Mouse (Mus musculus) brain, embryonic 14.5 days (tissue): ENCODE data around the gene Gpkow. TPM values are rescaled to one million over a fixed set of nuclear protein-coding genes. Genes with fewer than 3 reads are reported as not detected.

Experiments
- DNase-seq: peaks from one replicate; pipeline ENCODE4 v3.0.0-alpha.2; 2011; ENCODE audit warnings: low read depth
- CTCF ChIP-seq: fragments of 200-500 bp; IDR thresholded peaks from 2 replicates; pipeline ENCODE4 v1.5.1; 2012; ENCODE audit warnings: inconsistent platforms, mild to moderate bottlenecking, moderate library complexity, borderline replicate concordance; ENCODE audit not compliant: insufficient read depth, insufficient read length; ENCODE audit errors: extremely low read depth
- POLR2A ChIP-seq: fragments of 200-500 bp; IDR thresholded peaks from 2 replicates; pipeline ENCODE4 v1.6.1; 2012; ENCODE audit warnings: mild to moderate bottlenecking, inconsistent platforms, borderline replicate concordance; ENCODE audit not compliant: poor library complexity, insufficient read depth, insufficient read length, severe bottlenecking; ENCODE audit errors: extremely low read depth
- polyA plus RNA-seq: library from polyadenylated mRNA; depleted of rRNA; stranded (reverse); fragments of >200 nt; gene quantifications from 2 replicates; pipeline ENCODE4 v1.2.3, GENCODE M21; 2012; rRNA removed

The Gpkow gene
- polyA plus RNA-seq, 1 experiment, result 28.2 TPM

GRCm38 (mm10) chrX:7733571-7734156 is 36.7 kb downstream of the Gpkow start:
- DNase-seq, result peak; percentile 46
- peak; percentile 45 for TF ChIP-seq CTCF
- TF ChIP-seq POLR2A, result no peak

- TF ChIP-seq CTCF (no peak), POLR2A (no peak)
- DNase-seq, result peak; percentile 31
These were observed 42.6 kb downstream of the Gpkow start for GRCm38 (mm10) chrX:7739336-7740081.

- no peak for DNase-seq
These were observed 43.3 kb downstream of the Gpkow start for GRCm38 (mm10) chrX:7740082-7740819.

GRCm38 (mm10) chrX:7741103-7741502 is 44.2 kb downstream of the Gpkow start:
- TF ChIP-seq CTCF, result no peak
- no peak for TF ChIP-seq POLR2A
- DNase-seq, result no peak

More at GRCm38 (mm10) chrX:7740082-7740819, 43.3 kb downstream of the Gpkow start:
- TF ChIP-seq POLR2A, result no peak
- no peak for TF ChIP-seq CTCF

- TF ChIP-seq CTCF, result peak; percentile 29; the same call in 1 of the 2 replicates
- no peak for TF ChIP-seq POLR2A
- peak; percentile 7 for DNase-seq
These were observed 46.5 kb downstream of the Gpkow start for GRCm38 (mm10) chrX:7743470-7743869.

GRCm38 (mm10) chrX:7744940-7745339 is 48.0 kb downstream of the Gpkow start:
- TF ChIP-seq POLR2A (no peak), CTCF (no peak)
- no peak for DNase-seq

- no peak for TF ChIP-seq CTCF
- TF ChIP-seq POLR2A, result no peak
- DNase-seq, result no peak
These were observed 48.5 kb downstream of the Gpkow start for GRCm38 (mm10) chrX:7745429-7745828.

- DNase-seq, result peak; percentile 95
- TF ChIP-seq POLR2A, result no peak
- no peak for TF ChIP-seq CTCF
These were observed 53.6 kb downstream of the Gpkow start, which contains the start of gene Ccdc120 for GRCm38 (mm10) chrX:7750432-7751116. Ccdc120 (minus strand) TSS chrX:7750905.

GRCm38 (mm10) chrX:7753627-7754026 is 56.7 kb downstream of the Gpkow start:
- DNase-seq, result peak; percentile 43

Other genes with a start within 250 kb of the Gpkow start
- 0.07 and 0.13 TPM in 2 replicates for gene Foxp3, start 123.5 kb upstream of the Gpkow start, polyA plus RNA-seq
- gene Ppp1r3f, start 122.8 kb upstream of the Gpkow start, polyA plus RNA-seq, result 9.6 and 9.8 TPM in 2 replicates
- gene Ccdc22, start 91.6 kb upstream of the Gpkow start, polyA plus RNA-seq, result 26.8 and 35.3 TPM in 2 replicates
- gene Cacna1f, start 90.0 kb upstream of the Gpkow start, polyA plus RNA-seq, result 0.15 and 0.36 TPM in 2 replicates
- gene Syp, start 58.7 kb upstream of the Gpkow start, polyA plus RNA-seq, result 160 and 180 TPM in 2 replicates
- gene Prickle3, start 39.9 kb upstream of the Gpkow start, polyA plus RNA-seq, result 3.3 and 3.4 TPM in 2 replicates
- gene Plp2, start 25.7 kb upstream of the Gpkow start, polyA plus RNA-seq, result 42.9 and 51.1 TPM in 2 replicates
- gene Magix, start 15.9 kb upstream of the Gpkow start, polyA plus RNA-seq, result 0.14 and 0.21 TPM in 2 replicates
- 42.1 and 47.1 TPM in 2 replicates for gene Wdr45, start 17.2 kb downstream of the Gpkow start, polyA plus RNA-seq
- gene Gm45208, start 25.1 kb downstream of the Gpkow start, polyA plus RNA-seq, result 0.33 and 0.63 TPM in 2 replicates
- 95.6 and 106 TPM in 2 replicates for gene Praf2, start 31.3 kb downstream of the Gpkow start, polyA plus RNA-seq
- 86.8 and 89.7 TPM in 2 replicates for gene Ccdc120, start 53.8 kb downstream of the Gpkow start, polyA plus RNA-seq
- gene Tfe3, start 65.4 kb downstream of the Gpkow start, polyA plus RNA-seq, result 14.1 and 22.6 TPM in 2 replicates
- gene Gripap1, start 92.6 kb downstream of the Gpkow start, polyA plus RNA-seq, result 85.4 and 86.1 TPM in 2 replicates
- 5.7 and 6.2 TPM in 2 replicates for gene Kcnd1, start 125.2 kb downstream of the Gpkow start, polyA plus RNA-seq
- 42.4 and 56.4 TPM in 2 replicates for gene Otud5, start 144.2 kb downstream of the Gpkow start, polyA plus RNA-seq
- gene Pim2, start 181.1 kb downstream of the Gpkow start, polyA plus RNA-seq, result 19.8 and 23.3 TPM in 2 replicates
- gene Slc35a2, start 186.9 kb downstream of the Gpkow start, polyA plus RNA-seq, result 41.0 and 60.1 TPM in 2 replicates
- 191 and 193 TPM in 2 replicates for gene Pqbp1, start 202.1 kb downstream of the Gpkow start, polyA plus RNA-seq
- 55.5 and 65.5 TPM in 2 replicates for gene Timm17b, start 202.2 kb downstream of the Gpkow start, polyA plus RNA-seq
- gene Gm10491, start 210.7 kb downstream of the Gpkow start, polyA plus RNA-seq, result not detected in 2 replicates
- not detected in 2 replicates for gene Gm10490, start 212.4 kb downstream of the Gpkow start, polyA plus RNA-seq
- 88.1 and 140 TPM in 2 replicates for gene Pcsk1n, start 222.7 kb downstream of the Gpkow start, polyA plus RNA-seq
- gene Eras, start 231.5 kb downstream of the Gpkow start, polyA plus RNA-seq, result 0.06 TPM in 1 of 2 replicates, not detected in the other